Mouse (Mus musculus) ES-Bruce4 (cell line): ENCODE results near the gene Fmn2.

ENCODE experiments used
- CTCF ChIP-seq: IDR thresholded peaks from one replicate; pipeline ENCODE4 v1.8.1; 2011; ENCODE audit warnings: low read depth, low read length
- POLR2A ChIP-seq: IDR thresholded peaks from one replicate; pipeline ENCODE4 v1.8.1; 2011; ENCODE audit warnings: low read length; ENCODE audit not compliant: insufficient read depth

- TF ChIP-seq CTCF (no peak), POLR2A (no peak)
These were observed 35.3 kb downstream of the Fmn2 start for GRCm38 (mm10) chr1:174536742-174537453.
